Mouse (Mus musculus) cerebellum, adult 9-11 months (tissue): Measurements from ENCODE around the gene Prkar1b.

ENCODE experiments used
- DNase-seq: peaks from one replicate; pipeline ENCODE4 v3.0.0; 2022

The Prkar1b gene

GRCm38 (mm10) chr5:139145726-139146125 lies 4.1 kb downstream of the Prkar1b start:
- no peak for DNase-seq

- peak; percentile 57 for DNase-seq
These were observed 5.9 kb downstream of the Prkar1b start for GRCm38 (mm10) chr5:139143890-139144289.

GRCm38 (mm10) chr5:139141326-139141725 lies 8.5 kb downstream of the Prkar1b start:
- DNase-seq = peak; percentile 64

GRCm38 (mm10) chr5:139140589-139140988 lies 9.2 kb downstream of the Prkar1b start:
- DNase-seq = peak; percentile 46

- peak; percentile 73 for DNase-seq
These were observed 10.8 kb downstream of the Prkar1b start for GRCm38 (mm10) chr5:139138926-139139472.

- DNase-seq = peak; percentile 98
These were observed 11.4 kb downstream of the Prkar1b start for GRCm38 (mm10) chr5:139138261-139138925.

- peak; percentile 51 for DNase-seq
These were observed 12.6 kb downstream of the Prkar1b start for GRCm38 (mm10) chr5:139137176-139137575.

GRCm38 (mm10) chr5:139136341-139136740 lies 13.5 kb downstream of the Prkar1b start:
- DNase-seq = peak; percentile 50

GRCm38 (mm10) chr5:139134501-139134900 lies 15.3 kb downstream of the Prkar1b start:
- DNase-seq = no peak

GRCm38 (mm10) chr5:139130351-139130750 lies 19.4 kb downstream of the Prkar1b start:
- peak; percentile 76 for DNase-seq

GRCm38 (mm10) chr5:139129572-139130151 lies 20.1 kb downstream of the Prkar1b start:
- peak; percentile 88 for DNase-seq

- peak; percentile 77 for DNase-seq
These were observed 20.7 kb downstream of the Prkar1b start for GRCm38 (mm10) chr5:139129078-139129477.

- no peak for DNase-seq
These were observed 21.2 kb downstream of the Prkar1b start for GRCm38 (mm10) chr5:139128476-139129065.

- DNase-seq = peak; percentile 71
These were observed 24.1 kb downstream of the Prkar1b start for GRCm38 (mm10) chr5:139125717-139126116.

- no peak for DNase-seq
These were observed 30.9 kb downstream of the Prkar1b start for GRCm38 (mm10) chr5:139118961-139119276.

- DNase-seq = no peak
These were observed 31.5 kb downstream of the Prkar1b start for GRCm38 (mm10) chr5:139118139-139118960.

GRCm38 (mm10) chr5:139115507-139115906 lies 34.3 kb downstream of the Prkar1b start:
- DNase-seq = no peak

GRCm38 (mm10) chr5:139114876-139115275 lies 34.9 kb downstream of the Prkar1b start:
- no peak for DNase-seq

- DNase-seq = no peak
These were observed 37.4 kb downstream of the Prkar1b start for GRCm38 (mm10) chr5:139112418-139112817.

GRCm38 (mm10) chr5:139111991-139112390 lies 37.8 kb downstream of the Prkar1b start:
- no peak for DNase-seq

- DNase-seq = no peak
These were observed 39.5 kb downstream of the Prkar1b start for GRCm38 (mm10) chr5:139110140-139110855.

- no peak for DNase-seq
These were observed 42.0 kb downstream of the Prkar1b start for GRCm38 (mm10) chr5:139107815-139108214.

- no peak for DNase-seq
These were observed 48.0 kb downstream of the Prkar1b start for GRCm38 (mm10) chr5:139101783-139102182.
